Mouse (Mus musculus) ES-E14 (cell line): Measurements from ENCODE around the gene Ceacam1. TPM values are rescaled to one million over a fixed set of nuclear protein-coding genes. Genes with fewer than 3 reads are reported as not detected.
"Not testable (repeated sequence)": the region's sequence is repeated elsewhere in the genome, so short reads cannot be mapped to it uniquely, and the experiment has no call there.

Experiments
- DNase-seq: peaks from one replicate; pipeline ENCODE4 v3.0.0-alpha.2; 2013; ENCODE audit warnings: low read depth, low spot score
- H3K27ac ChIP-seq: 2 replicates; pipeline ENCODE4 v1.5.1; 2012; ENCODE audit warnings: low read depth, mild to moderate bottlenecking, low read length, moderate library complexity, mixed read lengths; ENCODE audit not compliant: poor library complexity, insufficient read depth, severe bottlenecking
- H3K36me3 ChIP-seq: 2 replicates; pipeline ENCODE4 v1.6.1; 2012; ENCODE audit warnings: mild to moderate bottlenecking, low read length, moderate library complexity, mixed read lengths; ENCODE audit not compliant: control insufficient read depth, poor library complexity, insufficient read depth, severe bottlenecking
- H3K4me1 ChIP-seq, 2 experiments: fragments of 150-350 bp in 1 of 2; sonication (generic) in 1 of 2; 2 replicates each; pipeline ENCODE4 v1.6.1; 2012; ENCODE audit warnings: low read length in 2 of 2, mild to moderate bottlenecking in 1 of 2, mixed read lengths in 1 of 2; ENCODE audit not compliant: control insufficient read depth in 2 of 2, insufficient read depth in 2 of 2, poor library complexity in 1 of 2
- H3K4me3 ChIP-seq, 2 experiments: fragments of 150-350 bp in 1 of 2; sonication (generic) in 1 of 2; 2 replicates each; pipeline ENCODE4 v1.5.1; 2012; ENCODE audit warnings: low read length in 2 of 2, low read depth in 1 of 2, mild to moderate bottlenecking in 1 of 2, mixed read lengths in 1 of 2; ENCODE audit not compliant: insufficient read depth in 1 of 2, poor library complexity in 1 of 2, severe bottlenecking in 1 of 2
- H3K9ac ChIP-seq: 2 replicates; pipeline ENCODE4 v1.6.1; 2012; ENCODE audit warnings: low read depth, mild to moderate bottlenecking, low read length, mixed read lengths; ENCODE audit not compliant: poor library complexity, insufficient read depth, severe bottlenecking
- H3K9me3 ChIP-seq: fragments of 150-350 bp; sonication (generic); 2 replicates; pipeline ENCODE4 v1.6.1; 2012; ENCODE audit warnings: low read depth, mild to moderate bottlenecking, low read length; ENCODE audit not compliant: control insufficient read depth, insufficient read depth
- CHD2 ChIP-seq: IDR thresholded peaks from 2 replicates; pipeline ENCODE4 v1.6.1; 2014; ENCODE audit warnings: mild to moderate bottlenecking, low read depth, low read length, inconsistent platforms
- HCFC1 ChIP-seq: IDR thresholded peaks from 2 replicates; pipeline ENCODE4 v1.6.1; 2012; ENCODE audit warnings: low read length, inconsistent platforms, borderline replicate concordance; ENCODE audit not compliant: insufficient read depth
- MAFK ChIP-seq: IDR thresholded peaks from 2 replicates; pipeline ENCODE4 v1.6.1; 2014; ENCODE audit warnings: mild to moderate bottlenecking, low read depth, low read length, inconsistent platforms; ENCODE audit not compliant: insufficient read depth
- ZC3H11A ChIP-seq: IDR thresholded peaks from 2 replicates; pipeline ENCODE4 v1.6.1; 2012; ENCODE audit warnings: low read depth, mild to moderate bottlenecking, inconsistent platforms, low read length, borderline replicate concordance
- ZNF384 ChIP-seq: IDR thresholded peaks from 2 replicates; pipeline ENCODE4 v1.6.1; 2012; ENCODE audit warnings: low read depth, low read length, inconsistent platforms
- in situ Hi-C, 2 experiments: fragments of 600-800 bp; cut with MboI; formaldehyde crosslinking; loops; one replicate each; pipeline ENCODE4 v1.15.1; 2025; ENCODE audit warnings: low sequenced_read_pairs in 2 of 2, inconsistent platforms in 1 of 2; ENCODE audit not compliant: unreplicated experiment in 2 of 2
- total RNA-seq: library from RNA; depleted of rRNA; stranded (reverse); fragments of 300-350 nt; gene quantifications from 2 replicates; pipeline ENCODE4 v1.2.3, GENCODE M21; 2012

The Ceacam1 gene
- total RNA-seq, 1 experiment = 5.6 TPM

- H3K9ac ChIP-seq = no peak overlapping the region
- no peak overlapping the region for H3K27ac ChIP-seq
- H3K9me3 ChIP-seq = no peaks in the 10 kb centered on the region
- no peak for TF ChIP-seq CHD2
- no peak for TF ChIP-seq HCFC1
- TF ChIP-seq MAFK = no peak
- no peak for TF ChIP-seq ZC3H11A
- TF ChIP-seq ZNF384 = no peak
- H3K4me3 ChIP-seq = no peak overlapping the region
- DNase-seq = no peak
- in situ Hi-C loops = loop anchor here (5.0 to 10.0 kb wide), 2 partner anchors 54 to 166 kb away; no protein-coding TSS in a partner anchor
- H3K36me3 ChIP-seq = no peaks in the 10 kb centered on the region
- peaks cover 15 to 21% of the 10 kb centered on the region in 2 experiments for H3K4me1 ChIP-seq
Observed at GRCm38 (mm10) chr7:25428321-25428720, 49.1 kb downstream of the Ceacam1 start.

DNA sequence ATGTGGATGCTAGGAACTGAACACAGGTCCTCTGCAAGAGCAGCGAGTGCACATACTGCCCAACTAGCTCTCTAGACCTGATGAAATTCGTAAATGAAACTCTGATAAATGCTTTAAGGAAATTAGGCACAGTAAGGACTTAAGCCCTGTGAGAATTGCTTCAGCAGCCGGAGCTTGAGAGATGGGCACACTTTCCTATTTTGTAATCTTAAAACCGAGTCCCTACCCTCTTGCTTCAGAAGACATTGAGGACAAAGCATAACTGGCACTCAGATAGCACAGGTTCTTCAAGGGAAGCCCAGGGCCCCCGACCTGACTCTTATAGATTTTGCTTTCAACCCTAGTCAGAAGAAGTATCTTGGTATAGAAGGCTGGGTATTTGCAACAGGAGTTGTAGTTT, 50.3 kb downstream of the Ceacam1 start:
- Histone ChIP-seq H3K4me1 (peaks cover 9 to 15% of the 10 kb centered on the region in 2 experiments), H3K27ac (no peak overlapping the region; the same call in 1 of the 2 replicates), H3K4me3 (no peak overlapping the region), H3K9ac (no peak overlapping the region), H3K9me3 (no peaks in the 10 kb centered on the region), H3K36me3 (no peaks in the 10 kb centered on the region)
- in situ Hi-C loops = loop anchor here (5.0 to 10.0 kb wide), 2 partner anchors 55 to 168 kb away; no protein-coding TSS in a partner anchor
- no peak for DNase-seq
- TF ChIP-seq HCFC1 = no peak

DNA sequence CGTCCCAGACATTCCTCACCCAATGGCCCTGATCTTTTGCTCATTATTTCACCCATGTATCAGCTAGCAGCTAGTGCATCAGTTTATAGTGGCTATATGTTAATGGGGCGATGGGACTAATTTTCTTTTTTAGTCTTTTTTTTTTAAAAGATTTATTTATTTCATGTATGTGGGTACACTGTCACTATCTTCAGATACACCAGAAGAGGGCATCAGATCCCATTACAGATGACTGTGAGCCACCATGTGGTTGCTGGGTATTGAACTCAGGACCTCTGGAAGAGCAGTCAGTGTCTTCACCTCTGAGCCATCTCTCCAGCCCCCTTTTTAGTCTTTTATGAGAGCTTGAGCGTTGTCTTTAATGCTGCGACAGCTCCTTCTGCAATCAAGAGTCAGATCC, 51.0 kb downstream of the Ceacam1 start:
- not testable (repeated sequence) for H3K27ac ChIP-seq, H3K9ac ChIP-seq, H3K9me3 ChIP-seq, H3K4me3 ChIP-seq, DNase-seq, H3K4me1 ChIP-seq, H3K36me3 ChIP-seq
- in situ Hi-C loops = loop anchor here (5.0 to 10.0 kb wide), 2 partner anchors 56 to 168 kb away; no protein-coding TSS in a partner anchor

DNA sequence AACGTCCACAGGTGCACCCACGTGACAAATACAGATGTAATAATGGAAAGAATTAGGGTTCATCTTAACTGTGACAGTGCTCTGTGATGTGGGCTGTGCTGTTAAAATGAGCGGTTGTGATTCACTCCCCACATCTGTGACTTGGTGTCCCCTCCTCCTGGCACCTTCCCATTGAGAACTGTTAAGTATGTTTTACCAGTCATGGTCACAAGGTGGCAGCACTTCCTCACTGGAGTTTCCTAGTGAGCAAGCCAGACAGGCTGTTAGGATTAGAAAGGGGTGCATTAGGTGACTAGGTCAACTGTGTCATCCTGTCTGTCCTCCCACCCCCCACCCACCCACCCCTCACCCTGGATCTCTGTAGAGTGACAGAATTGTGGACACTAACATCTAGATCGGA, 53.0 kb downstream of the Ceacam1 start:
- in situ Hi-C loops = loop anchor here (5.0 to 10.0 kb wide), 2 partner anchors 170 to 173 kb away; no protein-coding TSS in a partner anchor
- H3K9me3 ChIP-seq = no peaks in the 10 kb centered on the region
- peaks cover 0 to 2% of the 10 kb centered on the region in 2 experiments; a peak in 3 of 4 replicates for H3K4me1 ChIP-seq
- TF ChIP-seq ZNF384 (no peak), ZC3H11A (peak; percentile 97)
- peak; percentile 93 for DNase-seq
- H3K9ac ChIP-seq = no peak overlapping the region
- no peak overlapping the region for H3K4me3 ChIP-seq
- no peak overlapping the region for H3K27ac ChIP-seq
- H3K36me3 ChIP-seq = no peaks in the 10 kb centered on the region

- Histone ChIP-seq H3K4me3 (peak overlapping the region; percentile 31 to 58), H3K4me1 (peaks cover 2% of the 10 kb centered on the region in 2 experiments; a peak in 3 of 4 replicates), H3K9ac (peak overlapping the region; percentile 41), H3K36me3 (no peaks in the 10 kb centered on the region), H3K9me3 (no peaks in the 10 kb centered on the region), H3K27ac (no peak overlapping the region)
- TF ChIP-seq HCFC1 (no peak), ZC3H11A (no peak), MAFK (no peak), ZNF384 (no peak), CHD2 (no peak)
- in situ Hi-C loops = loop anchor here (5.0 to 10.0 kb wide), 2 partner anchors 172 to 175 kb away; no protein-coding TSS in a partner anchor
- DNase-seq = no peak
Observed at GRCm38 (mm10) chr7:25422286-25422841, 55.0 kb downstream of the Ceacam1 start.
